ENCODE assay signal across 11 mouse cellular contexts in genomic region chr1:42687271-42687670, GRCm38 (mm10). TPM values are rescaled to one million over a fixed set of nuclear protein-coding genes. Genes with fewer than 3 reads are reported as not detected.
DNase-seq lines count a peak whose midpoint lies in the region; ATAC-seq lines count a peak whose summit lies in the region.
"Had no signal": no experiment of that assay in that cellular context is flagged by ENCODE, and none has a peak within 500 bp of the region (broad histone marks: within the 10 kb centered on the region; RNA-seq: fewer than 3 reads in every experiment).

No protein-coding gene starts in this region.

- no peaks in the 10 kb centered on the region for H3K36me3 ChIP-seq in heart, embryonic 10.5 days
- no peaks in the 10 kb centered on the region for H3K36me3 ChIP-seq in heart, embryonic 12.5 days
- no peaks in the 10 kb centered on the region for H3K36me3 ChIP-seq in hindbrain, embryonic 10.5 days
- no peaks in the 10 kb centered on the region for H3K36me3 ChIP-seq in midbrain, embryonic 13.5 days
- no peaks in the 10 kb centered on the region for H3K36me3 ChIP-seq in liver, embryonic 11.5 days (ENCODE audit: control insufficient read depth, insufficient read depth, low read length)

- H3K4me2 ChIP-seq in heart, embryonic 12.5 days, result no peak overlapping the region
- peak overlapping the region; percentile 91 for H3K4me2 ChIP-seq in midbrain, embryonic 13.5 days (replicated peaks)
- H3K4me2 ChIP-seq in liver, embryonic 11.5 days, result no peak overlapping the region

- H3K27me3 ChIP-seq in heart, embryonic 10.5 days (ENCODE audit: insufficient read depth, poor library complexity, severe bottlenecking), result peaks cover 96% of the 10 kb centered on the region
- peaks cover 90% of the 10 kb centered on the region for H3K27me3 ChIP-seq in heart, embryonic 12.5 days (replicated peaks)
- H3K27me3 ChIP-seq in hindbrain, embryonic 10.5 days (ENCODE audit: insufficient read depth, poor library complexity, severe bottlenecking), result peaks cover 69% of the 10 kb centered on the region
- H3K27me3 ChIP-seq in midbrain, embryonic 13.5 days, result no peaks in the 10 kb centered on the region
- peaks cover 92% of the 10 kb centered on the region for H3K27me3 ChIP-seq in liver, embryonic 11.5 days (replicated peaks; ENCODE audit: control insufficient read depth, insufficient read depth, low read length)
- H3K27me3 ChIP-seq: Patski had no signal

- peaks cover 21% of the 10 kb centered on the region for H3K4me1 ChIP-seq in heart, embryonic 10.5 days
- peaks cover 23% of the 10 kb centered on the region for H3K4me1 ChIP-seq in heart, embryonic 12.5 days (replicated peaks)
- H3K4me1 ChIP-seq in hindbrain, embryonic 10.5 days (replicated peaks), result peaks cover 69% of the 10 kb centered on the region
- H3K4me1 ChIP-seq in midbrain, embryonic 13.5 days (replicated peaks), result peaks cover 75% of the 10 kb centered on the region
- peaks cover 3% of the 10 kb centered on the region; the same call in 1 of the 2 replicates for H3K4me1 ChIP-seq in liver, embryonic 11.5 days (replicated peaks; ENCODE audit: control insufficient read depth, insufficient read depth, low read length)

- H3K9me3 ChIP-seq in heart, embryonic 10.5 days, result no peaks in the 10 kb centered on the region
- H3K9me3 ChIP-seq in heart, embryonic 12.5 days (replicated peaks), result no peaks in the 10 kb centered on the region
- H3K9me3 ChIP-seq in hindbrain, embryonic 10.5 days, result no peaks in the 10 kb centered on the region
- H3K9me3 ChIP-seq in midbrain, embryonic 13.5 days, result no peaks in the 10 kb centered on the region
- H3K9me3 ChIP-seq in liver, embryonic 11.5 days (ENCODE audit: control insufficient read depth, low read length), result no peaks in the 10 kb centered on the region

- ATAC-seq in heart, embryonic 12.5 days (ENCODE audit: insufficient number of reproducible peaks, low FRiP score), result no peak
- ATAC-seq in midbrain, embryonic 13.5 days, result no peak
- no peak for ATAC-seq in liver, embryonic 11.5 days (replicated peaks; ENCODE audit: low FRiP score)
- ATAC-seq: Patski had no signal

- DNase-seq in heart, embryonic 10.5 days (ENCODE audit: low spot score), result no peak
- peak; percentile 30 for DNase-seq in embryo, embryonic 11 days
- DNase-seq in hindbrain, embryonic 10.5 days (ENCODE audit: low spot score), result peak; percentile 23
- DNase-seq in right cerebral cortex, adult 18-20 months, result no peak
- DNase-seq in liver, embryonic 11.5 days (ENCODE audit: low spot score), result no peak
- no peak for DNase-seq in lung, postnatal 14 days
- DNase-seq: heart, adult 18-20 months; lung, adult 2 months had no signal

- WGBS in heart, embryonic 10.5 days, result 2% methylated on average over 12 of the region's 12 CpGs
- 3% methylated on average over 12 of the region's 12 CpGs for WGBS in heart, embryonic 12.5 days
- 2% methylated on average over 12 of the region's 12 CpGs for WGBS in hindbrain, embryonic 10.5 days
- WGBS in midbrain, embryonic 13.5 days, result 2% methylated on average over 12 of the region's 12 CpGs
- 3% methylated on average over 12 of the region's 12 CpGs for WGBS in liver, embryonic 11.5 days

- H3K27ac ChIP-seq in heart, embryonic 10.5 days, result no peak overlapping the region
- H3K27ac ChIP-seq in heart, embryonic 12.5 days (ENCODE audit: poor library complexity, severe bottlenecking), result no peak overlapping the region
- H3K27ac ChIP-seq in hindbrain, embryonic 10.5 days, result peak overlapping the region; percentile 97
- peak overlapping the region; percentile 100 for H3K27ac ChIP-seq in midbrain, embryonic 13.5 days
- H3K27ac ChIP-seq in liver, embryonic 11.5 days (ENCODE audit: low read depth, low read length), result no peak overlapping the region

- no peak overlapping the region for H3K9ac ChIP-seq in heart, embryonic 12.5 days
- H3K9ac ChIP-seq in midbrain, embryonic 13.5 days (replicated peaks), result peak overlapping the region; percentile 85
- H3K9ac ChIP-seq in liver, embryonic 11.5 days (ENCODE audit: low read depth, low read length), result no peak overlapping the region

- 0 out of 2 replicates have a peak overlapping the region, but pooled peaks have one; percentile 59 for H3K4me3 ChIP-seq in heart, embryonic 10.5 days
- no peak overlapping the region for H3K4me3 ChIP-seq in heart, embryonic 12.5 days
- H3K4me3 ChIP-seq in hindbrain, embryonic 10.5 days, result peak overlapping the region; percentile 84
- peak overlapping the region; percentile 96 for H3K4me3 ChIP-seq in midbrain, embryonic 13.5 days (replicated peaks)
- no peak overlapping the region for H3K4me3 ChIP-seq in liver, embryonic 11.5 days (ENCODE audit: low read depth, low read length)

RNA-seq across cellular contexts. Expression of gene Pou3f3, which starts 8.3 kb away (rescaled TPM):
- 0.03 and 0.43 TPM in 2 replicates for polyA plus RNA-seq in heart, embryonic 10.5 days (2016; fragmentation: Nextera tagmentation; extraction: Ambion mirVana)
- 0.06 TPM in 2 replicates for polyA plus RNA-seq in heart, embryonic 12.5 days (2016; fragmentation: Nextera tagmentation; extraction: Ambion mirVana)
- polyA plus RNA-seq in hindbrain, embryonic 10.5 days (2016; fragmentation: Nextera tagmentation; extraction: Ambion mirVana), result 16.8 and 17.8 TPM in 2 replicates
- polyA plus RNA-seq in midbrain, embryonic 13.5 days (2015; fragmentation: Nextera tagmentation; extraction: Ambion mirVana), result 28.2 and 28.4 TPM in 2 replicates
- polyA plus RNA-seq in liver, embryonic 11.5 days (2014; fragmentation: Nextera tagmentation; extraction: Ambion mirVana), result 0.08 and 0.11 TPM in 2 replicates

Comparison
In these comparisons a context has a peak if more than half of its experiments do, and no peak if none do; other contexts are left out.
1. H3K4me3 ChIP-seq: peak in heart, embryonic 10.5 days (single experiment), hindbrain, embryonic 10.5 days (single experiment) and midbrain, embryonic 13.5 days (single experiment); none in heart, embryonic 12.5 days (single experiment) and liver, embryonic 11.5 days (single experiment).
2. DNase-seq: peak in embryo, embryonic 11 days (single experiment) and hindbrain, embryonic 10.5 days (single experiment); none in heart, embryonic 10.5 days (single experiment), right cerebral cortex, adult 18-20 months (single experiment), liver, embryonic 11.5 days (single experiment) and lung, postnatal 14 days (single experiment).
3. H3K27ac ChIP-seq: peak in hindbrain, embryonic 10.5 days (single experiment) and midbrain, embryonic 13.5 days (single experiment); none in heart, embryonic 10.5 days (single experiment), heart, embryonic 12.5 days (single experiment) and liver, embryonic 11.5 days (single experiment).
4. RNA of gene Pou3f3, which starts 8.3 kb away (polyA plus RNA-seq): 28.2 to 28.4 TPM in midbrain, embryonic 13.5 days and 16.8 to 17.8 TPM in hindbrain, embryonic 10.5 days; 0.08 to 0.11 TPM in liver, embryonic 11.5 days, 0.06 TPM in heart, embryonic 12.5 days and 0.03 to 0.43 TPM in heart, embryonic 10.5 days; every median in the first group is over 10 times any median in the second.